8 mouse cellular contexts compared by ENCODE assay signal in the genomic region with DNA sequence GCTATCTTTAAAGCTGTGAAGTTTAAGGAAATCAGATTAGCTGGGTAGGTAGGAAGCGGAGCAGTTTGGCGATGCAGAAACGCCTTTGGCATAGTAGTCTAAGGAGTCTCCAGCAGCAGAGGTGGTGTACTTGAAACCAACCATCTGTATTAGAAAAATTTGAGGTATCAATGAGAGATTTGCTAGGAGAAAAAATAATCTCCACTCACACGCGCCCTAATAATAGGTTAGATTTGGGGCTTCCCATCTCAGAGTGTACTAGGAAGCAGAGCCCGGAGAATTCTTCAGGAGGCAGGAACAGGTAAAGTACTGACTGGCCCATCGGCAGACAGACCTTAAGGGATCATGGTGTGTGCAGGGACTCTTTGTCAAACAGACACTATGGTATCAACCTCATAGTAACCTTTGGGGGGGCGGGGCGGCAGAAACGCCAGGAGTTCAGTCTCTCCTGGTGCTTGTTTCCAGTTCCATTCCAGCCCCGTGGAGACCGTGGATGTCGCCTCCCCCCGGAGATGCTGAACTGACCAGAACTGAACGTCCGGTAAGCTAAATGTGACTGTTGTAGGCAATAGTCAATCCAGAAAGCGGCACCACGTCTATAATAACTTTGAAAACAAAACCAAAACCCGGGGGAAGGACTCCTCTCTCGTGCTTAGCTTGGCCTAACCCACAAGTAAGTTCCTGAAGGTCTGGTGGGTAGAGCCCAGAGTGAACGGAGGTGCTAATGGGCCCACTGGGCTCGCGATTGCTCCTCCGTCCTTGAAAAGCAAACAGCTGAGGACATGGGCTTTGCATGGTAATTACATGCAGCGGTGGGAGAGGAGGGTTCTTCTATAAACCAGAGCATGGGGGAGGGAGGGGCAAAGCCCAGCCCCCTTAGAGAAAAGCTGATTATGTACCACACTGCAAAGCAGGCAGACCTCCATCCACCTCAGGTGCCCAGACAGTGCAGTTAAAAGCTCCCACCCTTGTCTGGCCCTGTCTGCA. TPM values are rescaled to one million over a fixed set of nuclear protein-coding genes. Genes with fewer than 3 reads are reported as not detected.
DNase-seq lines count a peak whose midpoint lies in the region; ATAC-seq and TF ChIP-seq lines count a peak whose summit lies in the region.

No protein-coding gene starts in this region.

- no peaks in the 10 kb centered on the region for H3K4me1 ChIP-seq in heart, adult 2 months (ENCODE audit: control insufficient read depth, insufficient read depth, low read length)
- peaks cover 6% of the 10 kb centered on the region; the same call in 1 of the 2 replicates for H3K4me1 ChIP-seq in hindbrain, embryonic 11.5 days (replicated peaks; ENCODE audit: control insufficient read depth, insufficient read depth, low read length)

- H3K9me3 ChIP-seq in hindbrain, embryonic 11.5 days (ENCODE audit: control insufficient read depth, low read length), result no peaks in the 10 kb centered on the region

- no peaks in the 10 kb centered on the region for H3K36me3 ChIP-seq in heart, adult 2 months (ENCODE audit: control insufficient read depth, insufficient read depth, low read length)
- H3K36me3 ChIP-seq in hindbrain, embryonic 11.5 days (ENCODE audit: control insufficient read depth, insufficient read depth, low read length), result no peaks in the 10 kb centered on the region

- H3K9ac ChIP-seq in heart, adult 2 months (ENCODE audit: low read depth, low read length), result peak overlapping the region; percentile 72
- no peak overlapping the region for H3K9ac ChIP-seq in hindbrain, embryonic 11.5 days (ENCODE audit: low read depth, low read length)

- TF ChIP-seq EP300 in heart, adult 2 months (IDR thresholded peaks at IDR 0.05; ENCODE audit: insufficient read depth, low read depth, low read length), result no peak

- DNase-seq in heart, adult 2 months, result no peak
- DNase-seq in heart, postnatal 25 days (ENCODE audit: low spot score), result no peak
- DNase-seq in T-cell, adult 2 months (ENCODE audit: low spot score), result peak; percentile 20
- peak; percentile 58 for DNase-seq in hindbrain, embryonic 11.5 days (ENCODE audit: low spot score)
- no peak for DNase-seq in MN1 (ENCODE audit: low spot score)
- DNase-seq in adrenal gland, adult 18-20 months (ENCODE audit: low spot score in 2 of 2), result no peak
- no peak for DNase-seq in right cerebral cortex, adult 2 months (ENCODE audit: low spot score in 2 of 2)

- H3K4me3 ChIP-seq in heart, adult 2 months, result peak overlapping the region; percentile 57
- no peak overlapping the region; the same call in 1 of the 2 replicates for H3K4me3 ChIP-seq in hindbrain, embryonic 11.5 days (ENCODE audit: low read depth, low read length)

- H3K79me2 ChIP-seq in heart, adult 2 months (replicated peaks; ENCODE audit: control insufficient read depth, insufficient read depth, low read length), result no peaks in the 10 kb centered on the region

- WGBS in heart, adult 2 months, result 43% methylated on average over 25 of the region's 25 CpGs
- WGBS in hindbrain, embryonic 11.5 days, result 9% methylated on average over 25 of the region's 25 CpGs

- no peaks in the 10 kb centered on the region for H3K27me3 ChIP-seq in heart, adult 2 months (ENCODE audit: control insufficient read depth, insufficient read depth, low read length)
- H3K27me3 ChIP-seq in hindbrain, embryonic 11.5 days (ENCODE audit: control insufficient read depth, insufficient read depth, low read length), result peaks cover 21% of the 10 kb centered on the region

- H3K4me2 ChIP-seq in hindbrain, embryonic 11.5 days (replicated peaks; ENCODE audit: low read depth, low read length), result peak overlapping the region; percentile 71

- intact Hi-C loops in heart, adult 2 months (cut with DNase I), result loop anchor here (2.0 to 5.0 kb wide), 2 partner anchors 14 to 37 kb away; no protein-coding TSS in a partner anchor
- intact Hi-C loops in heart, postnatal 25 days (cut with DNase I), result loop anchor here (1.0 kb wide), 2 partner anchors 16 to 59 kb away; a partner anchor contains a TSS

- peak overlapping the region; percentile 81 for H3K27ac ChIP-seq in heart, adult 2 months
- H3K27ac ChIP-seq in hindbrain, embryonic 11.5 days (ENCODE audit: low read depth, low read length), result no peak overlapping the region

- ATAC-seq in hindbrain, embryonic 11.5 days (ENCODE audit: low FRiP score), result peak; percentile 60
- ATAC-seq in megakaryocyte, adult 5-6 weeks (ENCODE audit: poor library complexity, severe bottlenecking), result 0 out of 2 replicates have a peak, but pooled peaks have one; percentile 17

- TF ChIP-seq POLR2A in heart, adult 2 months (IDR thresholded peaks at IDR 0.05; ENCODE audit: insufficient read depth, low read depth, low read length), result no peak

- no peak for TF ChIP-seq CTCF in heart, adult 2 months (IDR thresholded peaks at IDR 0.05)

RNA-seq across cellular contexts. Expression of a gene that starts 1.0 kb away (rescaled TPM):
- total RNA-seq in heart, adult 2 months (2021), result 1 to 10 TPM; 3.9 to 5.1 TPM
- polyA plus RNA-seq in heart, adult 2 months (2012; rRNA removed), result 2.9 and 5.1 TPM in 2 replicates
- 1 to 10 TPM; 3.9 to 4.3 TPM for total RNA-seq in heart, postnatal 25 days (2021)
- polyA plus RNA-seq in hindbrain, embryonic 11.5 days (2014; fragmentation: Nextera tagmentation; extraction: Ambion mirVana), result 5.7 and 6.9 TPM in 2 replicates
- total RNA-seq in megakaryocyte, adult 5-6 weeks (2015), result 0.23 TPM in 1 of 2 replicates, not detected in the other
- not detected in 2 replicates for total RNA-seq in megakaryocyte, adult 5-6 weeks (2017)
- 1 to 10 TPM; 5.1 to 5.3 TPM for total RNA-seq in adrenal gland, adult 18-20 months (2021)

RNA-seq across cellular contexts. Expression of a gene that starts 15.8 kb away (rescaled TPM):
- 1 to 10 TPM; 5.4 to 5.5 TPM for total RNA-seq in heart, adult 2 months (2021)
- polyA plus RNA-seq in heart, adult 2 months (2012; rRNA removed), result 4.3 and 4.4 TPM in 2 replicates
- 1 to 10 TPM; 5.0 to 5.7 TPM for total RNA-seq in heart, postnatal 25 days (2021)
- polyA plus RNA-seq in hindbrain, embryonic 11.5 days (2014; fragmentation: Nextera tagmentation; extraction: Ambion mirVana), result 8.9 TPM in 2 replicates
- total RNA-seq in megakaryocyte, adult 5-6 weeks (2015), result 22.8 and 25.3 TPM in 2 replicates
- total RNA-seq in megakaryocyte, adult 5-6 weeks (2017), result 14.8 and 21.9 TPM in 2 replicates
- total RNA-seq in adrenal gland, adult 18-20 months (2021), result 10 to 100 TPM; 14.8 to 16.5 TPM

RNA-seq across cellular contexts. Expression of a gene that starts 41.2 kb away (rescaled TPM):
- 10 to 100 TPM; 77.6 to 85.5 TPM for total RNA-seq in heart, adult 2 months (2021)
- polyA plus RNA-seq in heart, adult 2 months (2012; rRNA removed), result 26.0 and 43.2 TPM in 2 replicates
- total RNA-seq in heart, postnatal 25 days (2021), result 10 to 100 TPM; 78.6 to 82.9 TPM
- polyA plus RNA-seq in hindbrain, embryonic 11.5 days (2014; fragmentation: Nextera tagmentation; extraction: Ambion mirVana), result 526 and 624 TPM in 2 replicates
- total RNA-seq in megakaryocyte, adult 5-6 weeks (2015), result 12.0 and 19.7 TPM in 2 replicates
- total RNA-seq in megakaryocyte, adult 5-6 weeks (2017), result 39.3 and 56.6 TPM in 2 replicates
- total RNA-seq in adrenal gland, adult 18-20 months (2021), result 100 to 1,000 TPM in 1 of 2 experiments, 10 to 100 TPM in 1; 93.2 to 101 TPM

RNA-seq across cellular contexts. Expression of a gene that starts 42.5 kb away (rescaled TPM):
- total RNA-seq in heart, adult 2 months (2021), result 100 to 1,000 TPM; 101 to 113 TPM
- 49.4 and 86.4 TPM in 2 replicates for polyA plus RNA-seq in heart, adult 2 months (2012; rRNA removed)
- total RNA-seq in heart, postnatal 25 days (2021), result 10 to 100 TPM; 88.2 to 91.8 TPM
- 77.0 and 90.9 TPM in 2 replicates for polyA plus RNA-seq in hindbrain, embryonic 11.5 days (2014; fragmentation: Nextera tagmentation; extraction: Ambion mirVana)
- 9.9 and 11.1 TPM in 2 replicates for total RNA-seq in megakaryocyte, adult 5-6 weeks (2015)
- total RNA-seq in megakaryocyte, adult 5-6 weeks (2017), result 4.8 and 10.2 TPM in 2 replicates
- 10 to 100 TPM; 65.4 to 95.0 TPM for total RNA-seq in adrenal gland, adult 18-20 months (2021)

Comparison
In these comparisons a context has a peak if more than half of its experiments do, and no peak if none do; other contexts are left out.
1. DNase-seq: peak in T-cell, adult 2 months (single experiment) and hindbrain, embryonic 11.5 days (single experiment); none in heart, adult 2 months (0 of 2), heart, postnatal 25 days (single experiment), MN1 (single experiment), adrenal gland, adult 18-20 months (0 of 2) and right cerebral cortex, adult 2 months (0 of 2).